Comparison of ENCODE assay signal across 15 mouse cellular contexts in genomic region chr13:8823546-8823945, GRCm38 (mm10). TPM values are rescaled to one million over a fixed set of nuclear protein-coding genes. Genes with fewer than 3 reads are reported as not detected.
DNase-seq lines count a peak whose midpoint lies in the region; ATAC-seq and TF ChIP-seq lines count a peak whose summit lies in the region.
"Had no signal": no experiment of that assay in that cellular context is flagged by ENCODE, and none has a peak within 500 bp of the region (broad histone marks: within the 10 kb centered on the region; RNA-seq: fewer than 3 reads in every experiment).

No protein-coding gene starts in this region.

- DNase-seq in frontal cortex, postnatal 25 days (ENCODE audit: low spot score in 2 of 2) = no peak
- DNase-seq in Patski (ENCODE audit: low read depth, low spot score) = no peak
- no peak for DNase-seq in hindbrain, embryonic 14.5 days (ENCODE audit: low spot score)
- peak; percentile 18 for DNase-seq in neural tube, embryonic 10.5 days (ENCODE audit: extremely low spot score, low spot score)
- no peak for DNase-seq in kidney, adult 2 months
- no peak for DNase-seq in kidney, adult 8-10 months
- no peak for DNase-seq in right cerebral cortex, postnatal 14 days
- DNase-seq: adrenal gland, postnatal 14 days; cerebellum, adult 11-12 months; cerebellum, postnatal 36 days; thymus, postnatal 14 days had no signal

- TF ChIP-seq POLR2A in kidney, adult 2 months (IDR thresholded peaks at IDR 0.05; ENCODE audit: low read depth, low read length) = no peak

- H3K4me3 ChIP-seq in hindbrain, embryonic 14.5 days (replicated peaks; ENCODE audit: low read length) = no peak overlapping the region
- H3K4me3 ChIP-seq in kidney, adult 2 months (ENCODE audit: insufficient read depth, low read depth, low read length) = no peak overlapping the region
- H3K4me3 ChIP-seq: heart, embryonic 12.5 days; intestine, embryonic 15.5 days had no signal

- POLR2A ChIA-PET in Patski (lab: Charles Lee) = no interaction called here

- H3K9me3 ChIP-seq in hindbrain, embryonic 14.5 days (ENCODE audit: control insufficient read depth, low read length) = no peaks in the 10 kb centered on the region
- H3K9me3 ChIP-seq: heart, embryonic 12.5 days; intestine, embryonic 15.5 days had no signal

- H3K4me1 ChIP-seq in hindbrain, embryonic 14.5 days (replicated peaks; ENCODE audit: control insufficient read depth, insufficient read depth, low read length) = no peaks in the 10 kb centered on the region
- peaks cover 6% of the 10 kb centered on the region; the same call in 1 of the 2 replicates for H3K4me1 ChIP-seq in kidney, adult 2 months (ENCODE audit: control insufficient read depth, insufficient read depth, low read length)
- H3K4me1 ChIP-seq: intestine, embryonic 15.5 days had no signal

- CTCF ChIA-PET in Patski (lab: Charles Lee) = interaction anchor here (0.8 to 1.5 kb wide), 3 partner anchors 18 to 163 kb away, joined by 3 read pairs; no protein-coding TSS in a partner anchor

- peak overlapping the region; percentile 28 for H3K27ac ChIP-seq in hindbrain, embryonic 14.5 days
- H3K27ac ChIP-seq in kidney, adult 2 months (ENCODE audit: insufficient read depth, low read depth, low read length) = no peak overlapping the region
- H3K27ac ChIP-seq: intestine, embryonic 15.5 days; stomach, postnatal 0 days had no signal

- H3K27me3 ChIP-seq in Patski = no peaks in the 10 kb centered on the region
- no peaks in the 10 kb centered on the region for H3K27me3 ChIP-seq in hindbrain, embryonic 14.5 days (ENCODE audit: control insufficient read depth, insufficient read depth, low read length)
- no peaks in the 10 kb centered on the region for H3K27me3 ChIP-seq in kidney, adult 2 months (replicated peaks; ENCODE audit: control insufficient read depth, insufficient read depth, low read length)
- H3K27me3 ChIP-seq: heart, embryonic 12.5 days; intestine, embryonic 15.5 days had no signal

- 0 out of 2 replicates have a peak, but pooled peaks have one; percentile 18 for ATAC-seq in frontal cortex, adult (ENCODE audit: low TSS enrichment)
- ATAC-seq in Patski = peak; percentile 14
- ATAC-seq in hindbrain, embryonic 14.5 days (ENCODE audit: low FRiP score) = peak; percentile 65
- ATAC-seq: intestine, embryonic 15.5 days had no signal

- no peak overlapping the region for H3K4me2 ChIP-seq in hindbrain, embryonic 14.5 days (replicated peaks)
- H3K4me2 ChIP-seq: heart, embryonic 12.5 days; intestine, embryonic 15.5 days had no signal

- TF ChIP-seq CTCF in Patski (IDR thresholded peaks at IDR 0.05) = no peak
- no peak for TF ChIP-seq CTCF in kidney, adult 2 months (conservative IDR thresholded peaks at IDR 0.05; ENCODE audit: insufficient read depth, insufficient read length, low read depth, low read length)

- H3K36me3 ChIP-seq in hindbrain, embryonic 14.5 days (replicated peaks; ENCODE audit: control insufficient read depth, insufficient read depth) = peaks cover 27% of the 10 kb centered on the region
- H3K36me3 ChIP-seq in kidney, adult 2 months (ENCODE audit: control insufficient read depth, insufficient read depth, low read length) = peaks cover 10% of the 10 kb centered on the region

- H3K9ac ChIP-seq in hindbrain, embryonic 14.5 days = no peak overlapping the region
- H3K9ac ChIP-seq: heart, embryonic 12.5 days; intestine, embryonic 15.5 days had no signal

- WGBS in hindbrain, embryonic 14.5 days = 35% methylated on average over 8 of the region's 8 CpGs
- WGBS in kidney, adult 2 months = 83% methylated on average over 8 of the region's 8 CpGs

- in situ Hi-C loops in Patski (cut with MboI; ENCODE audit: low pct_unique_long_range_greater_than_20kb) = no loop called here

RNA-seq across cellular contexts. Expression of gene Wdr37, which starts 48.2 kb away (rescaled TPM):
- 17.6 TPM for polyA plus RNA-seq in Patski (2021)
- polyA plus RNA-seq in hindbrain, embryonic 14.5 days (2014; fragmentation: Nextera tagmentation; extraction: Ambion mirVana) = 66.8 and 69.7 TPM in 2 replicates
- polyA plus RNA-seq in kidney, adult 2 months (2012; rRNA removed) = 9.9 and 11.4 TPM in 2 replicates

Comparison
In these comparisons a context has a peak if more than half of its experiments do, and no peak if none do; other contexts are left out.
1. ATAC-seq: peak in every context shown above with its lines; median percentile 65 in hindbrain, embryonic 14.5 days; 18 in frontal cortex, adult; 14 in Patski.